Mouse (Mus musculus) limb, embryonic 11.5 days (tissue): ENCODE measurements around the gene Atp1b2. TPM values are rescaled to one million over a fixed set of nuclear protein-coding genes. Genes with fewer than 3 reads are reported as not detected.

Experiments
- ATAC-seq: fragments of 200-750 bp; cut with Nextera tagmentation; 2 replicates; pipeline ENCODE4 v1.8.0; 2017; ENCODE audit warnings: low read depth; ENCODE audit not compliant: insufficient number of reproducible peaks, low FRiP score, low TSS enrichment
- DNase-seq: peaks from one replicate; pipeline ENCODE4 v3.0.0-alpha.2; 2015; ENCODE audit warnings: low spot score
- H3K27ac ChIP-seq: fragments of 300-500 bp; sonication (generic); replicated peaks from 2 replicates; pipeline ENCODE4 v1.5.1; 2014; ENCODE audit warnings: low read depth, mild to moderate bottlenecking, low read length
- H3K27me3 ChIP-seq: fragments of 300-500 bp; sonication (generic); 2 replicates; pipeline ENCODE4 v1.6.1; 2014; ENCODE audit warnings: mild to moderate bottlenecking, low read length, mixed read lengths; ENCODE audit not compliant: control insufficient read depth, insufficient read depth
- H3K36me3 ChIP-seq: fragments of 300-500 bp; sonication (generic); 2 replicates; pipeline ENCODE4 v1.6.1; 2014; ENCODE audit warnings: mild to moderate bottlenecking, low read length, moderate library complexity, mixed read lengths; ENCODE audit not compliant: control insufficient read depth, insufficient read depth
- H3K4me1 ChIP-seq: fragments of 300-500 bp; sonication (generic); 2 replicates; pipeline ENCODE4 v1.6.1; 2014; ENCODE audit warnings: low read length, mixed read lengths; ENCODE audit not compliant: control insufficient read depth, insufficient read depth
- H3K4me2 ChIP-seq: fragments of 300-500 bp; sonication (generic); 2 replicates; pipeline ENCODE4 v1.6.1; 2014; ENCODE audit warnings: low read depth, mild to moderate bottlenecking, moderate library complexity; ENCODE audit not compliant: severe bottlenecking
- H3K4me3 ChIP-seq: fragments of 300-500 bp; sonication (generic); 2 replicates; pipeline ENCODE4 v1.5.1; 2014; ENCODE audit warnings: low read depth, low read length
- H3K9ac ChIP-seq: fragments of 300-500 bp; sonication (generic); 2 replicates; pipeline ENCODE4 v1.6.1; 2014; ENCODE audit warnings: mild to moderate bottlenecking, low read length
- H3K9me3 ChIP-seq: fragments of 300-500 bp; sonication (generic); 2 replicates; pipeline ENCODE4 v1.6.1; 2016; ENCODE audit warnings: low read length; ENCODE audit not compliant: control insufficient read depth
- WGBS: fragments of 180-500 bp; shearing (Covaris S2); extraction: QIAGEN DNeasy Blood & Tissue Kit; methylation state at CpG from one replicate; pipeline ENCODE4 v1.1.7; 2014; 5-methylcytosine and 5-hydroxymethylcytosine counted together
- polyA plus RNA-seq: library from polyadenylated mRNA; unstranded; fragments of >200 nt; fragmentation: Nextera tagmentation; extraction: Ambion mirVana; gene quantifications from 2 replicates; pipeline ENCODE4 v1.2.1, GENCODE M21; 2014

Gene Atp1b2
- polyA plus RNA-seq, 1 experiment from 2014 or later, result 4.5 TPM

GRCm38 (mm10) chr11:69604347-69604746, 1.4 kb downstream of the Atp1b2 start:
- no peaks in the 10 kb centered on the region for H3K36me3 ChIP-seq
- ATAC-seq (no peak), DNase-seq (no peak)
- H3K4me1 ChIP-seq, result peaks cover 21% of the 10 kb centered on the region
- peak overlapping the region; percentile 99 for H3K4me2 ChIP-seq
- H3K27ac ChIP-seq, result no peak overlapping the region
- peak overlapping the region; percentile 44 for H3K4me3 ChIP-seq
- WGBS, result 68% methylated on average over 3 of the region's 3 CpGs
- H3K27me3 ChIP-seq, result peaks cover 11% of the 10 kb centered on the region; the same call in 1 of the 2 replicates
- no peak overlapping the region; the same call in 1 of the 2 replicates for H3K9ac ChIP-seq
- H3K9me3 ChIP-seq, result no peaks in the 10 kb centered on the region

DNA sequence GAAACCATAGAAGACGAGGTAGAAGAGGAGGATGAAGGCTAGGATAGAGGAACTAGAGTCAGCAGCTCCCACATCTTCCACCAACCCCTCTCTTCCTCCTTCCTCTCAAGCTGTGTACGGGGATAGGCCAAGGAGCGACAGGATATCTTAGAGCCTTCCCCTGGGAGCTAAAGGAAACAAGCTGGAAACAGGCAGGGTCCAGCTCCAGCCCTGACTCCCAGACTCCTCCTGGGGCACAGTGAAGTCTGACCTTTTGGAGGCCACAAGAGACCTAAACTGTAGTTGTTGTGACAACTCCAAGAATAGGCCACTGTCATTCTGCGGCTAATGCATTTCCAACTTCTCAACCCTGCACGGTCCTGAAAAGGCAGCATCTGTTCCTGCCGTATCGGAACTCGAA, 2.2 kb downstream of the Atp1b2 start:
- H3K4me1 ChIP-seq, result peaks cover 23% of the 10 kb centered on the region
- no peak overlapping the region for H3K4me2 ChIP-seq
- no peak overlapping the region for H3K4me3 ChIP-seq

DNA sequence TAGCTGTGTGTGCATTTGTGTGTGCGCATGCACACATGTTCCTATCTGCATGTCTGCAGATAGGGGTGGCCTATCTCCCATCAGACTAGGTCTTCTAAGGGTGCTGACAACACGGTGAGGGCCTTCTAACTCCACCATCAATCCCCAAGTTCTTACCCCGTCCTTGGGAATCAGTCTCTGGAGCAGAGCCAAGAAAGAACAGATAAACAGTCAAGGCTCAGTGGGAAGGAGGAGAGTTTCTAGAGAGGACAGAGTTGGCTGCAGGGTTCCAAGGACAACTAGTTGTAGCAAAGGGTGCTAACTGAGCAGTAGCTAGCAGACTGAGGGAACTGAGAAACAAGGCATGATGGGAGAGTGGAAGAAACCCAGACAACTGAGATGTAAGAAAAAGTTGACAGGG, 4.0 kb downstream of the Atp1b2 start:
- H3K36me3 ChIP-seq, result no peaks in the 10 kb centered on the region
- peaks cover 23% of the 10 kb centered on the region for H3K4me1 ChIP-seq
- no peak for ATAC-seq
- H3K27ac ChIP-seq, result no peak overlapping the region
- WGBS, result 91% methylated on average over 3 of the region's 3 CpGs
- H3K4me2 ChIP-seq, result no peak overlapping the region
- no peaks in the 10 kb centered on the region for H3K9me3 ChIP-seq
- H3K4me3 ChIP-seq, result no peak overlapping the region
- DNase-seq, result no peak
- H3K9ac ChIP-seq, result no peak overlapping the region
- peaks cover 11% of the 10 kb centered on the region; the same call in 1 of the 2 replicates for H3K27me3 ChIP-seq

More for the DNA sequence above, 2.2 kb downstream of the Atp1b2 start:
- peaks cover 11% of the 10 kb centered on the region; the same call in 1 of the 2 replicates for H3K27me3 ChIP-seq
- no peak overlapping the region for H3K27ac ChIP-seq
- H3K9me3 ChIP-seq, result no peaks in the 10 kb centered on the region
- H3K36me3 ChIP-seq, result no peaks in the 10 kb centered on the region
- 84% methylated on average over 8 of the region's 8 CpGs for WGBS
- DNase-seq (no peak), ATAC-seq (no peak)
- no peak overlapping the region for H3K9ac ChIP-seq

GRCm38 (mm10) chr11:69600098-69600497, 5.6 kb downstream of the Atp1b2 start:
- peak; percentile 63 for DNase-seq
- Histone ChIP-seq H3K4me3 (no peak overlapping the region), H3K36me3 (no peaks in the 10 kb centered on the region), H3K4me1 (peaks cover 23% of the 10 kb centered on the region), H3K9ac (peak overlapping the region; percentile 30; the same call in 1 of the 2 replicates), H3K27me3 (peaks cover 7% of the 10 kb centered on the region; the same call in 1 of the 2 replicates), H3K9me3 (no peaks in the 10 kb centered on the region), H3K27ac (no peak overlapping the region), H3K4me2 (peak overlapping the region; percentile 31; the same call in 1 of the 2 replicates)
- ATAC-seq, result no peak
- 16% methylated on average over 6 of the region's 6 CpGs for WGBS

GRCm38 (mm10) chr11:69599436-69599835, 6.3 kb downstream of the Atp1b2 start:
- 9% methylated on average over 9 of the region's 9 CpGs for WGBS
- Histone ChIP-seq H3K9me3 (no peaks in the 10 kb centered on the region), H3K27ac (no peak overlapping the region), H3K36me3 (no peaks in the 10 kb centered on the region), H3K4me3 (no peak overlapping the region), H3K4me2 (peak overlapping the region; percentile 31; the same call in 1 of the 2 replicates), H3K9ac (no peak overlapping the region), H3K4me1 (peaks cover 17% of the 10 kb centered on the region), H3K27me3 (peaks cover 3% of the 10 kb centered on the region; the same call in 1 of the 2 replicates)
- DNase-seq, result no peak
- ATAC-seq, result no peak

DNA sequence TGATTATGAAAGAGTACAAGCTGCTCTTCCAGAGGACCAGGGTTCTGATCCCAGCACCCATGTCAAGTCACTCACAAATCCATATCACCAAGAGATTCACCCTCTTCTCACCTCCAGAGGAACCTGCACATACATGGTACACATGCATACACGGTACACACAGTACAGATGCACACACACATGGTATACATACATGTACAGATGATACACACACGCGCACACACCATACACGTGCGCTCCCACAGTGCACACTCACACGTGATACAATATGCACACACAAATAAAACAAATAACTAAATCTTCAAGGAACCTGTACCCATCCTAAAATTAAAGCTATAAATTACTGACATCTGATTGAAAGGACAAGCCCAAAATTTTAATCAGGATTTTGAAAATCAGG, 10.9 kb downstream of the Atp1b2 start:
- Histone ChIP-seq H3K9me3 (no peaks in the 10 kb centered on the region), H3K27ac (no peak overlapping the region), H3K9ac (no peak overlapping the region), H3K4me3 (no peak overlapping the region), H3K27me3 (no peaks in the 10 kb centered on the region), H3K4me1 (peaks cover 6% of the 10 kb centered on the region), H3K36me3 (peaks cover 22% of the 10 kb centered on the region), H3K4me2 (no peak overlapping the region)
- DNase-seq (no peak), ATAC-seq (no peak)
- 98% methylated on average over 6 of the region's 6 CpGs for WGBS

DNA sequence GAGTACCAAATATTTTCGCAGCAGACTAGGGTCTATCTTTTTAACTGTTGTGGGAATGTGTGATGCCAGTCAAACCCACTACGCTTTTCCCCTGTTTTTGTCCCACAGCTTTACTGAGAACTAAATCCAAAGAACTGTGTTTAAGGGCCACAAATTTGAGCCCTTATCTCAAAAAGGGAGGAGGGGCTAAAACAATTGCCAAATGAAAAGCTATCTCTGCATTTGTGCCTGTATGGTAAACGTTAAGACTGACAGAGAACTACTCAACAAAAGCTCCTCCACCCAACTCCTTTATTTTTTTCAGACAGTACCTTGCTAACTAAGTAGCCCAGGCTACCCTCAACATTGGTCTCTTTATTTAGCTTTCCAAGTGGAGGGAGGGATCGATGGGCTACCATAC, 12.9 kb downstream of the Atp1b2 start:
- Histone ChIP-seq H3K27ac (no peak overlapping the region), H3K4me1 (no peaks in the 10 kb centered on the region), H3K36me3 (peaks cover 39% of the 10 kb centered on the region), H3K27me3 (no peaks in the 10 kb centered on the region), H3K4me2 (no peak overlapping the region), H3K9me3 (no peaks in the 10 kb centered on the region), H3K4me3 (no peak overlapping the region), H3K9ac (no peak overlapping the region)
- no peak for DNase-seq
- 90% methylated on average over 4 of the region's 4 CpGs for WGBS
- no peak for ATAC-seq

DNA sequence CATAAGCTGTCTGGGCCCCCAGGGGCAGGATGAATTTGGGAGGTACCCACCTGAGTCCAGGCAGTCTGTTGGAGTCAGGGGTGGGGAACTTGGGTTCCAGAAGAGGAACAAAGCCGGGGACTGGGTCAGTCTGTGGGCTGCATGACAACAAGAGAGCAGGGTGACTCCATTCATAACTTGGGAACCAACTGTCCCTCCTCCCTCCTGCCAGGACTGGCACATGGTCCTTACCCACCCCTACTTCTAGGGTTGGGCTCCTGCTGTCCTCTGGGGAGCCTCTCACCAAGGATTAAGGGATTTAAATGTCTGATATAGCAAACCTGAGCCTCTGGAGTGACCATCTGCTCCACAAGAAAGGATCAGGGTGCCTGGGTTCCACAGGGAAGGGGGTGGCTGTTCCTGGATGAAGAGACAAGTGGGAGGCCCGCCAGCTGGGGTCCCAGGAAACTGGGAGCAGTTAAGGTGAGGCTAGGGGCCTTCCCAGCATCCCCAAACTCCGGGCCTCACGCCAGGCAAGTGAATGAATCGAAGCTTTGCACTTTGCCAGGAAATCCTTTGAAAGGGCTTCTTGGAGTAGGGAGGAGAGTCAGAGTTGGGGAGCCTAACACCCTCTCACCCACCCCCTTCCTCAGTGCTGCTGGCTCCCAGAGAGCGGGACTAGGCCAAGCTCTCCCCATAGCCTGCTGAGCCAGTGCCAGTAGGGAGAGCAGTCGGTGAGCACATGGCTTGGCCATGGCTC, 13.7 kb downstream of the Atp1b2 start:
- H3K9me3 ChIP-seq, result no peaks in the 10 kb centered on the region
- peaks cover 39% of the 10 kb centered on the region for H3K36me3 ChIP-seq
- DNase-seq (no peak), ATAC-seq (no peak)
- H3K27me3 ChIP-seq, result no peaks in the 10 kb centered on the region
- H3K27ac ChIP-seq, result no peak overlapping the region
- H3K4me2 ChIP-seq, result no peak overlapping the region
- 87% methylated on average over 7 of the region's 7 CpGs for WGBS
- H3K4me1 ChIP-seq, result no peaks in the 10 kb centered on the region
- no peak overlapping the region for H3K9ac ChIP-seq
- no peak overlapping the region for H3K4me3 ChIP-seq
